Mouse (Mus musculus) megakaryocyte, embryonic 14.5 days (primary cell): ENCODE results near the gene Klhl31. TPM values are rescaled to one million over a fixed set of nuclear protein-coding genes. Genes with fewer than 3 reads are reported as not detected.
A peak's percentile ranks its signal among the peaks of the same experiment; 100 is the strongest.

ENCODE experiments used
- H3K27me3 ChIP-seq: replicated peaks from 2 replicates; pipeline ENCODE3; 2012; ENCODE audit warnings: inconsistent platforms
- H3K36me3 ChIP-seq: replicated peaks from 2 replicates; pipeline ENCODE3; 2012; ENCODE audit warnings: low read length, inconsistent platforms, mixed read lengths
- H3K4me1 ChIP-seq: 2 replicates; pipeline ENCODE4 v1.6.1; 2012; ENCODE audit warnings: inconsistent platforms
- H3K4me3 ChIP-seq: replicated peaks from 2 replicates; pipeline ENCODE3; 2012; ENCODE audit warnings: moderate library complexity, mild to moderate bottlenecking, inconsistent platforms
- H3K9me3 ChIP-seq: 2 replicates; pipeline ENCODE4 v1.6.1; 2012; ENCODE audit warnings: inconsistent platforms
- FLI1 ChIP-seq: IDR thresholded peaks from 2 replicates; pipeline ENCODE4 v1.6.1; 2012; ENCODE audit warnings: low read length, inconsistent platforms, mixed read lengths
- GATA1 ChIP-seq: IDR thresholded peaks from 3 replicates; pipeline ENCODE4 v1.6.1; 2012; ENCODE audit warnings: mixed read lengths, low read length, inconsistent platforms, borderline replicate concordance
- polyA plus RNA-seq: library from polyadenylated mRNA; stranded (reverse); fragments of >175 nt; gene quantifications from 2 replicates; pipeline ENCODE4 v1.2.3, GENCODE M21; 2012; ENCODE audit warnings: low replicate concordance; ENCODE audit not compliant: insufficient read depth

Gene Klhl31
- polyA plus RNA-seq, 1 experiment = not detected

- H3K4me3 ChIP-seq = no peak overlapping the region
- peaks cover 3% of the 10 kb centered on the region for H3K27me3 ChIP-seq
- H3K36me3 ChIP-seq = no peaks in the 10 kb centered on the region
- no peak for TF ChIP-seq FLI1
- no peak for TF ChIP-seq GATA1
- H3K4me1 ChIP-seq = peaks cover 6% of the 10 kb centered on the region
- H3K9me3 ChIP-seq = no peaks in the 10 kb centered on the region
These were observed 49.7 kb downstream of the Klhl31 start for GRCm38 (mm10) chr9:77685825-77686500.

GRCm38 (mm10) chr9:77692707-77693106, 56.4 kb downstream of the Klhl31 start:
- no peaks in the 10 kb centered on the region for H3K9me3 ChIP-seq
- H3K36me3 ChIP-seq = no peaks in the 10 kb centered on the region
- H3K27me3 ChIP-seq = peaks cover 5% of the 10 kb centered on the region
- no peak overlapping the region for H3K4me3 ChIP-seq
- TF ChIP-seq GATA1 = no peak
- TF ChIP-seq FLI1 = no peak
- H3K4me1 ChIP-seq = no peaks in the 10 kb centered on the region

GRCm38 (mm10) chr9:77693405-77693804, 57.1 kb downstream of the Klhl31 start:
- Histone ChIP-seq H3K27me3 (peaks cover 5% of the 10 kb centered on the region), H3K9me3 (no peaks in the 10 kb centered on the region), H3K4me3 (no peak overlapping the region), H3K36me3 (no peaks in the 10 kb centered on the region), H3K4me1 (no peaks in the 10 kb centered on the region)
- TF ChIP-seq GATA1 = no peak
- TF ChIP-seq FLI1 = no peak

GRCm38 (mm10) chr9:77695586-77695985, 59.3 kb downstream of the Klhl31 start:
- Histone ChIP-seq H3K27me3 (peaks cover 9% of the 10 kb centered on the region), H3K36me3 (no peaks in the 10 kb centered on the region), H3K4me3 (no peak overlapping the region), H3K9me3 (no peaks in the 10 kb centered on the region), H3K4me1 (peaks cover 4% of the 10 kb centered on the region; the same call in 1 of the 2 replicates)
- TF ChIP-seq GATA1 (no peak), FLI1 (no peak)

- H3K9me3 ChIP-seq = no peaks in the 10 kb centered on the region
These were observed 67.2 kb downstream of the Klhl31 start for GRCm38 (mm10) chr9:77703476-77703875.

GRCm38 (mm10) chr9:77704108-77704507, 67.8 kb downstream of the Klhl31 start:
- Histone ChIP-seq H3K4me1 (peaks cover 26% of the 10 kb centered on the region), H3K27me3 (peaks cover 5% of the 10 kb centered on the region), H3K4me3 (no peak overlapping the region), H3K9me3 (no peaks in the 10 kb centered on the region), H3K36me3 (no peaks in the 10 kb centered on the region)
- no peak for TF ChIP-seq GATA1
- TF ChIP-seq FLI1 = no peak

More at GRCm38 (mm10) chr9:77703476-77703875, 67.2 kb downstream of the Klhl31 start:
- Histone ChIP-seq H3K4me3 (no peak overlapping the region), H3K4me1 (peaks cover 23% of the 10 kb centered on the region), H3K27me3 (peaks cover 5% of the 10 kb centered on the region), H3K36me3 (no peaks in the 10 kb centered on the region)
- TF ChIP-seq FLI1 = no peak
- no peak for TF ChIP-seq GATA1

GRCm38 (mm10) chr9:77706515-77706914, 70.2 kb downstream of the Klhl31 start:
- H3K4me1 ChIP-seq = peaks cover 34% of the 10 kb centered on the region
- no peak overlapping the region for H3K4me3 ChIP-seq
- H3K9me3 ChIP-seq = no peaks in the 10 kb centered on the region
- H3K36me3 ChIP-seq = no peaks in the 10 kb centered on the region
- TF ChIP-seq GATA1 = no peak
- no peak for TF ChIP-seq FLI1
- peaks cover 2% of the 10 kb centered on the region for H3K27me3 ChIP-seq

- Histone ChIP-seq H3K9me3 (no peaks in the 10 kb centered on the region), H3K4me3 (no peak overlapping the region), H3K36me3 (no peaks in the 10 kb centered on the region), H3K4me1 (peaks cover 35% of the 10 kb centered on the region), H3K27me3 (peaks cover 2% of the 10 kb centered on the region)
- TF ChIP-seq FLI1 (no peak), GATA1 (no peak)
These were observed 71.3 kb downstream of the Klhl31 start for GRCm38 (mm10) chr9:77707433-77708139.

- Histone ChIP-seq H3K36me3 (no peaks in the 10 kb centered on the region), H3K9me3 (no peaks in the 10 kb centered on the region), H3K4me1 (peaks cover 43% of the 10 kb centered on the region), H3K27me3 (peaks cover 2% of the 10 kb centered on the region), H3K4me3 (peak overlapping the region; percentile 18)
- TF ChIP-seq FLI1 = no peak
- TF ChIP-seq GATA1 = no peak
These were observed 72.7 kb downstream of the Klhl31 start for GRCm38 (mm10) chr9:77708950-77709349.

Other genes with a start within 250 kb of the Klhl31 start
- 2.5 and 9.3 TPM in 2 replicates for gene Lrrc1, start 91.6 kb upstream of the Klhl31 start, polyA plus RNA-seq
- gene Gclc, start 118.0 kb downstream of the Klhl31 start, polyA plus RNA-seq = 2.3 and 9.1 TPM in 2 replicates